Mouse (Mus musculus): ENCODE results near the gene Galnt18. TPM values are rescaled to one million over a fixed set of nuclear protein-coding genes. Genes with fewer than 3 reads are reported as not detected.
A peak's percentile ranks its signal among the peaks of the same experiment; 100 is the strongest.

The Galnt18 gene
- polyA plus RNA-seq, 1 experiment from 2014 or later, result 5.2 TPM

DNA sequence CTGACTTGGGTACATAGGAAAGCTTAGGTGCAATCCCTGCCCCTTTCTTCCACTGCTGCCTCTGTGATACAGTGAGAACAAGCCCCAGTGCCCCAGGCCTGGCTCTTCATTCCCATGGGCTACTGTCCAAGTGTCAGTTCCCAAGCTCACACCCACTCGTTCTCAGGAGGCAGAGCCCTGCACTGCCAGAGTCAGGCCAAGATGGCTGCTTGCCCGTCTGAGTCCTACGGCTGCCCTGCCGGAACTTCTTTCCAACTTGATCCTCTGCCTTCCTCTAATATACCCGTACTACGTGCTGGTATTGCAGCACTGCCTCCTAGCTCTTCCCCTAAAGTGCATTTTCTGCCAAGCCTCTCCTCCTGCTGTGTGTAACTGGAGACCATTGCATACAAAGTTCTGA is 85.5 kb downstream of the Galnt18 start:
- ATAC-seq (ENCODE audit: low FRiP score) (no peak), DNase-seq (ENCODE audit: low spot score) (no peak)
- Histone ChIP-seq H3K4me2 (replicated peaks; ENCODE audit: low read depth, low read length) (no peak overlapping the region), H3K4me1 (replicated peaks; ENCODE audit: control insufficient read depth, insufficient read depth, low read length) (0 out of 2 replicates have a peak, but pooled peaks cover 2% of the 10 kb centered on the region), H3K36me3 (ENCODE audit: control insufficient read depth, insufficient read depth, low read length) (no peaks in the 10 kb centered on the region), H3K27me3 (ENCODE audit: control insufficient read depth, insufficient read depth, low read length) (no peaks in the 10 kb centered on the region), H3K9ac (ENCODE audit: low read depth, low read length) (no peak overlapping the region), H3K27ac (ENCODE audit: low read depth, low read length) (no peak overlapping the region), H3K9me3 (ENCODE audit: control insufficient read depth, low read length) (no peaks in the 10 kb centered on the region), H3K4me3 (ENCODE audit: low read depth, low read length) (no peak overlapping the region)
- WGBS, result 90% methylated on average over 6 of the region's 6 CpGs

GRCm38 (mm10) chr7:111692641-111693261 is 87.0 kb downstream of the Galnt18 start:
- Histone ChIP-seq H3K9me3 (ENCODE audit: control insufficient read depth, low read length) (no peaks in the 10 kb centered on the region), H3K4me3 (ENCODE audit: low read depth, low read length) (no peak overlapping the region), H3K27ac (ENCODE audit: low read depth, low read length) (0 out of 2 replicates have a peak overlapping the region, but pooled peaks have one; percentile 45), H3K4me2 (replicated peaks; ENCODE audit: low read depth, low read length) (no peak overlapping the region), H3K36me3 (ENCODE audit: control insufficient read depth, insufficient read depth, low read length) (no peaks in the 10 kb centered on the region), H3K4me1 (replicated peaks; ENCODE audit: control insufficient read depth, insufficient read depth, low read length) (0 out of 2 replicates have a peak, but pooled peaks cover 2% of the 10 kb centered on the region), H3K9ac (ENCODE audit: low read depth, low read length) (no peak overlapping the region), H3K27me3 (ENCODE audit: control insufficient read depth, insufficient read depth, low read length) (no peaks in the 10 kb centered on the region)
- ATAC-seq (ENCODE audit: low FRiP score) (peak; percentile 40; the same call in 1 of the 2 replicates), DNase-seq (ENCODE audit: low spot score) (peak; percentile 34)
- 77% methylated on average over 9 of the region's 9 CpGs for WGBS

GRCm38 (mm10) chr7:111680108-111680507 is 99.7 kb downstream of the Galnt18 start:
- Histone ChIP-seq H3K4me2 (replicated peaks; ENCODE audit: low read depth, low read length) (no peak overlapping the region), H3K9me3 (ENCODE audit: control insufficient read depth, low read length) (no peaks in the 10 kb centered on the region), H3K27ac (ENCODE audit: low read depth, low read length) (no peak overlapping the region), H3K4me3 (ENCODE audit: low read depth, low read length) (no peak overlapping the region), H3K9ac (ENCODE audit: low read depth, low read length) (no peak overlapping the region), H3K36me3 (ENCODE audit: control insufficient read depth, insufficient read depth, low read length) (no peaks in the 10 kb centered on the region), H3K27me3 (ENCODE audit: control insufficient read depth, insufficient read depth, low read length) (no peaks in the 10 kb centered on the region), H3K4me1 (replicated peaks; ENCODE audit: control insufficient read depth, insufficient read depth, low read length) (no peaks in the 10 kb centered on the region)
- no peak for ATAC-seq (ENCODE audit: low FRiP score)
- DNase-seq (ENCODE audit: low spot score), result no peak
- WGBS, result 92% methylated on average over 3 of the region's 3 CpGs

- H3K4me2 ChIP-seq (replicated peaks; ENCODE audit: low read depth, low read length), result no peak overlapping the region
- H3K4me1 ChIP-seq (replicated peaks; ENCODE audit: control insufficient read depth, insufficient read depth, low read length), result no peaks in the 10 kb centered on the region
- H3K27ac ChIP-seq (ENCODE audit: low read depth, low read length), result no peak overlapping the region
- no peaks in the 10 kb centered on the region for H3K27me3 ChIP-seq (ENCODE audit: control insufficient read depth, insufficient read depth, low read length)
- H3K9me3 ChIP-seq (ENCODE audit: control insufficient read depth, low read length), result no peaks in the 10 kb centered on the region
- no peak for DNase-seq (ENCODE audit: low spot score)
- no peak overlapping the region for H3K9ac ChIP-seq (ENCODE audit: low read depth, low read length)
- no peaks in the 10 kb centered on the region for H3K36me3 ChIP-seq (ENCODE audit: control insufficient read depth, insufficient read depth, low read length)
- no peak for ATAC-seq (ENCODE audit: low FRiP score)
- no peak overlapping the region for H3K4me3 ChIP-seq (ENCODE audit: low read depth, low read length)
- WGBS, result 79% methylated on average over 3 of the region's 3 CpGs
These were observed 103.3 kb downstream of the Galnt18 start for GRCm38 (mm10) chr7:111676483-111676882.

DNA sequence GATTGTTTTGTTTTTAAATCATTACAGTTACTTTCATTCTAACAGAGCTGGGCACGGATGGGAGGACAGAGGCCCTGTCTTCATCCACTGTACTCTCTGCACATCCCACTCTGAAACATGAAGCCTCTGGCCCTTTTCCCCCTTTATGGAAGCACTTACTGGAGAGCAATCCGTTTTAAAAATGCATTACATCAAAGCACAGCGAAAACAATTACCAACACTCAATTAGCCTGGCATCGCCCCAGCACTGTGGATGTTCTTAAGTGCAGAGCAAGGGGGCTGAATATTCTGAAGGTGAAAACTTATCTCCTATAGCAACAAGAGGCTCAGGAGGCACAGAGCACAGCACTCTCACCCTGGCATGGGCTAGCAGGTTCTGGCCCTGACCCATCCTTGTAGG is 107.3 kb downstream of the Galnt18 start:
- no peaks in the 10 kb centered on the region for H3K27me3 ChIP-seq (ENCODE audit: control insufficient read depth, insufficient read depth, low read length)
- ATAC-seq (ENCODE audit: low FRiP score) (no peak), DNase-seq (ENCODE audit: low spot score) (no peak)
- no peak overlapping the region for H3K4me2 ChIP-seq (replicated peaks; ENCODE audit: low read depth, low read length)
- no peak overlapping the region for H3K9ac ChIP-seq (ENCODE audit: low read depth, low read length)
- no peaks in the 10 kb centered on the region for H3K9me3 ChIP-seq (ENCODE audit: control insufficient read depth, low read length)
- no peaks in the 10 kb centered on the region for H3K4me1 ChIP-seq (replicated peaks; ENCODE audit: control insufficient read depth, insufficient read depth, low read length)
- H3K4me3 ChIP-seq (ENCODE audit: low read depth, low read length), result no peak overlapping the region
- no peaks in the 10 kb centered on the region for H3K36me3 ChIP-seq (ENCODE audit: control insufficient read depth, insufficient read depth, low read length)
- 69% methylated on average over 4 of the region's 4 CpGs for WGBS
- no peak overlapping the region for H3K27ac ChIP-seq (ENCODE audit: low read depth, low read length)

GRCm38 (mm10) chr7:111663139-111664073 is 116.4 kb downstream of the Galnt18 start:
- Histone ChIP-seq H3K9ac (ENCODE audit: low read depth, low read length) (no peak overlapping the region), H3K4me3 (ENCODE audit: low read depth, low read length) (no peak overlapping the region), H3K36me3 (ENCODE audit: control insufficient read depth, insufficient read depth, low read length) (no peaks in the 10 kb centered on the region), H3K27me3 (ENCODE audit: control insufficient read depth, insufficient read depth, low read length) (no peaks in the 10 kb centered on the region), H3K4me1 (replicated peaks; ENCODE audit: control insufficient read depth, insufficient read depth, low read length) (no peaks in the 10 kb centered on the region), H3K9me3 (ENCODE audit: control insufficient read depth, low read length) (no peaks in the 10 kb centered on the region), H3K4me2 (replicated peaks; ENCODE audit: low read depth, low read length) (no peak overlapping the region), H3K27ac (ENCODE audit: low read depth, low read length) (0 out of 2 replicates have a peak overlapping the region, but pooled peaks have one; percentile 24)
- 64% methylated on average over 14 of the region's 14 CpGs for WGBS
- DNase-seq (ENCODE audit: low spot score) (no peak), ATAC-seq (ENCODE audit: low FRiP score) (no peak)

GRCm38 (mm10) chr7:111658579-111658978 is 121.2 kb downstream of the Galnt18 start:
- Histone ChIP-seq H3K9me3 (ENCODE audit: control insufficient read depth, low read length) (no peaks in the 10 kb centered on the region), H3K9ac (ENCODE audit: low read depth, low read length) (no peak overlapping the region), H3K27me3 (ENCODE audit: control insufficient read depth, insufficient read depth, low read length) (no peaks in the 10 kb centered on the region), H3K27ac (ENCODE audit: low read depth, low read length) (no peak overlapping the region), H3K36me3 (ENCODE audit: control insufficient read depth, insufficient read depth, low read length) (no peaks in the 10 kb centered on the region), H3K4me3 (ENCODE audit: low read depth, low read length) (no peak overlapping the region), H3K4me2 (replicated peaks; ENCODE audit: low read depth, low read length) (no peak overlapping the region), H3K4me1 (replicated peaks; ENCODE audit: control insufficient read depth, insufficient read depth, low read length) (no peaks in the 10 kb centered on the region)
- DNase-seq (ENCODE audit: low spot score) (no peak), ATAC-seq (ENCODE audit: low FRiP score) (no peak)
- WGBS, result 90% methylated on average over 4 of the region's 4 CpGs

DNA sequence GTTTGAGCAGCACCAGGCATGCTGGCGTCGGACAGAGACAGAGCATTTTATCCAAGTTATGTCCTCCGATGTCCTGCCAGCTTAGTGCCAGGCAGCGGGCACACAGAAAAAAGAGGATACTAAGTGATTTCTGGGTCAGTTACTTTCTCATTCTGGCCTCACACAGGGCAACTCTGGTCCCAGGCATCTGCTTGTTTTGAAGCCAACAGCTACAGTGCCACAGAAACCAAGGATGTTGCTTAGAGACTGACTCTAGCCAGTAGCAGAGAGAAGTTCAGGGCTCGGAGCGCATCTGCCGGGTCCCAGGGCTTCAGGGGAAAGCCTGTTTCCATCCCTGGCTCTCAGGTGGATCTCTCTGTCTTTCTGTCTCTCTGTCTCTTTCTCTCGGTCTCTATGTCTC is 124.8 kb downstream of the Galnt18 start:
- Histone ChIP-seq H3K36me3 (ENCODE audit: control insufficient read depth, insufficient read depth, low read length) (no peaks in the 10 kb centered on the region), H3K4me1 (replicated peaks; ENCODE audit: control insufficient read depth, insufficient read depth, low read length) (no peaks in the 10 kb centered on the region), H3K27me3 (ENCODE audit: control insufficient read depth, insufficient read depth, low read length) (no peaks in the 10 kb centered on the region), H3K9ac (ENCODE audit: low read depth, low read length) (no peak overlapping the region), H3K27ac (ENCODE audit: low read depth, low read length) (no peak overlapping the region), H3K9me3 (ENCODE audit: control insufficient read depth, low read length) (no peaks in the 10 kb centered on the region), H3K4me3 (ENCODE audit: low read depth, low read length) (no peak overlapping the region), H3K4me2 (replicated peaks; ENCODE audit: low read depth, low read length) (no peak overlapping the region)
- DNase-seq (ENCODE audit: low spot score), result no peak
- WGBS, result 92% methylated on average over 8 of the region's 8 CpGs
- no peak for ATAC-seq (ENCODE audit: low FRiP score)
